Mouse (Mus musculus) WW6 (cell line): ENCODE results near the gene 1700001L19Rik.

Source experiments
- DNase-seq: peaks from one replicate; pipeline ENCODE4 v3.0.0-alpha.2; 2013; ENCODE audit warnings: low read depth, low spot score

Gene 1700001L19Rik

DNA sequence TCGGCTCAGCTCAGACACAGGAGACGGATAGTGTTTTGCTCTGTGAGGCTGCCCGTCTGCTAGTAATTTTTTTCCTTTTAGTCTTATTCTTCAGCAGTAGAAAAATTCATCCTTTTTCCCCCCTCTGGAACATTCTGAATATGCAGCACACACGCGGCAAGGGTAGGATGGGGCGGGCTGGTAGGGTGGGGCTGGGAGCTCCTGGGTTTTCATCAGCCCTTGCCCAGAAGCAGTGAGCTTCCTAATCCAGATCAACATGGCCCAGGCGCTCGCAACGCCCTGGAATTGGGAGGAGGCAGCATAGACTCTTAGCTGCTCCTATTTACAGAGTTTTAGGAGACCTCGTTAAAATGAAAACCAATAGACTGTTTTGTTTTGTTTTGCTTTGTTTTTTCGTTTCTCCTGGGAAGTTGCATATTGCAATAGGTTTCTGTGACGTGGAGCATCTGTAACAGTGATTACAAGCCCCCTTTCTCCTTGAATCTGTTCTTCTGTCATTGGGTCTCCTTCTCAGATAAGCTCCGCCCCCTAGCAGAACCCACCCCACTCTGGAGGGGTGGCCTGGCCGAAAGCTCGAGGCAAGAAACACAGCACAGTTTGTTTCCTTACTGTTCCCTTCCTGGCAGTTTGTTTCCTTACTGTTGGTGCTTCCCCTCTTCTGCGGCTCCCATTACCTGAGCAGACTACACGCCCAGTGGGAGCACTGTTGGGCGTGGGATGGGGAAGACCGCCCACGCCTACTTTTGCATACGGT lies 10.6 kb downstream of the 1700001L19Rik start:
- DNase-seq, result no peak

GRCm38 (mm10) chr13:68622792-68623191 lies 25.6 kb downstream of the 1700001L19Rik start:
- DNase-seq, result no peak

DNA sequence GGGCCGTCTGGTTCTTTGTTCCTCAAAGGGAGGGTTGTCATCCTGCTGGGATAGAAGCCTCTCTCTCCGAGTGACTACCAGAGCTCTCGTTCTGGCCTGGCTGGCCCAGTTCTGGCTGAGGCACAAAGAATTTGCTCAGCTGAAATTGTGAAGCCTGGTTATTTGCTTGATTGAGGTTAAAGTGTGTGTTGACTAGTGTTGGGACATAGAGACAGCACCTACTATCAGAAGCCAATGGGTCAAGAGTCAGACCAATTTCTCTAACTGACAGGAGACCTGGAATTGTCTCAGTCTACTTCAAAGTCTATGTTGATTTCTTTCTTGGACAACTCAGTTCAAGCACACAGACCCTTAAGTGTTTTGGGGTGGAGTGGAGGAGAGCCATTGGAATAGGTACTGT lies 29.8 kb downstream of the 1700001L19Rik start:
- DNase-seq, result no peak

- no peak for DNase-seq
These were observed 45.6 kb downstream of the 1700001L19Rik start for GRCm38 (mm10) chr13:68642786-68643185.
